Mouse (Mus musculus) adrenal gland, postnatal 14 days (tissue): Measurements from ENCODE around the gene Shh. TPM values are rescaled to one million over a fixed set of nuclear protein-coding genes. Genes with fewer than 3 reads are reported as not detected.

Experiments used
- total RNA-seq: library from RNA; stranded (reverse); gene quantifications from 2 replicates; pipeline ENCODE4 v1.2.3, GENCODE M21; 2021

Gene Shh
- total RNA-seq, 1 experiment from 2014 or later = 15.5 TPM

Other genes with a start within 250 kb of the Shh start
- gene Cnpy1, start 221.4 kb downstream of the Shh start, total RNA-seq = 0.11 and 0.34 TPM in 2 replicates
- gene Rbm33, start 150.1 kb downstream of the Shh start, total RNA-seq = 44.0 and 53.9 TPM in 2 replicates